Mouse (Mus musculus) stomach, embryonic 16.5 days (tissue): Measurements from ENCODE around the gene Lztr1. TPM values are rescaled to one million over a fixed set of nuclear protein-coding genes. Genes with fewer than 3 reads are reported as not detected.
"Not testable (repeated sequence)": the region's sequence is repeated elsewhere in the genome, so short reads cannot be mapped to it uniquely, and the experiment has no call there.

Experiments used
- ATAC-seq: fragments of 200-750 bp; cut with Nextera tagmentation; 2 replicates; pipeline ENCODE4 v1.8.0; 2017; ENCODE audit warnings: moderate number of reproducible peaks, moderate TSS enrichment; ENCODE audit not compliant: insufficient read depth, low FRiP score
- H3K27ac ChIP-seq: fragments of 300-500 bp; sonication (generic); 2 replicates; pipeline ENCODE4 v1.5.1; 2014; ENCODE audit warnings: low read length
- H3K27me3 ChIP-seq: fragments of 300-500 bp; sonication (generic); 2 replicates; pipeline ENCODE4 v1.6.1; 2014; ENCODE audit warnings: low read length, control low read depth, mixed read lengths; ENCODE audit not compliant: control insufficient read depth, insufficient read depth
- H3K36me3 ChIP-seq: fragments of 300-500 bp; sonication (generic); 2 replicates; pipeline ENCODE4 v1.6.1; 2014; ENCODE audit warnings: low read length; ENCODE audit not compliant: control insufficient read depth, insufficient read depth
- H3K4me1 ChIP-seq: fragments of 300-500 bp; sonication (generic); 2 replicates; pipeline ENCODE4 v1.6.1; 2014; ENCODE audit warnings: low read length, control low read depth, mixed read lengths; ENCODE audit not compliant: control insufficient read depth, insufficient read depth
- H3K4me2 ChIP-seq: fragments of 300-500 bp; sonication (generic); 2 replicates; pipeline ENCODE4 v1.6.1; 2014; ENCODE audit warnings: low read depth, low read length, mixed read lengths
- H3K4me3 ChIP-seq: fragments of 300-500 bp; sonication (generic); replicated peaks from 2 replicates; pipeline ENCODE4 v1.5.1; 2014; ENCODE audit warnings: mild to moderate bottlenecking, low read length
- H3K9ac ChIP-seq: fragments of 300-500 bp; sonication (generic); 2 replicates; pipeline ENCODE4 v1.6.1; 2014; ENCODE audit warnings: low read length
- H3K9me3 ChIP-seq: fragments of 300-500 bp; sonication (generic); replicated peaks from 2 replicates; pipeline ENCODE4 v1.6.1; 2016; ENCODE audit warnings: low read length, control low read depth; ENCODE audit not compliant: control insufficient read depth
- WGBS: fragments of 180-500 bp; shearing (Covaris S2); extraction: QIAGEN DNeasy Blood & Tissue Kit; methylation state at CpG from one replicate; pipeline ENCODE4 v1.1.7; 2014; 5-methylcytosine and 5-hydroxymethylcytosine counted together
- polyA plus RNA-seq: library from polyadenylated mRNA; unstranded; fragments of >200 nt; fragmentation: Nextera tagmentation; extraction: Ambion mirVana; gene quantifications from 2 replicates; pipeline ENCODE4 v1.2.1, GENCODE M21; 2015

Lztr1 gene
- polyA plus RNA-seq, 1 experiment from 2014 or later = 89.4 TPM

GRCm38 (mm10) chr16:17536584-17536983, 28.1 kb downstream of the Lztr1 start:
- Histone ChIP-seq H3K27ac (no peak overlapping the region), H3K4me3 (no peak overlapping the region), H3K36me3 (no peaks in the 10 kb centered on the region), H3K9ac (no peak overlapping the region), H3K27me3 (no peaks in the 10 kb centered on the region; the same call in 1 of the 2 replicates), H3K9me3 (no peaks in the 10 kb centered on the region), H3K4me1 (peaks cover 4% of the 10 kb centered on the region), H3K4me2 (no peak overlapping the region)
- WGBS = 86% methylated on average over 3 of the region's 3 CpGs
- ATAC-seq = no peak

- H3K27me3 ChIP-seq = no peaks in the 10 kb centered on the region; the same call in 1 of the 2 replicates
- no peak overlapping the region for H3K4me2 ChIP-seq
- H3K27ac ChIP-seq = no peak overlapping the region
- H3K36me3 ChIP-seq = no peaks in the 10 kb centered on the region
- no peaks in the 10 kb centered on the region for H3K4me1 ChIP-seq
- ATAC-seq = no peak
- no peak overlapping the region for H3K4me3 ChIP-seq
- H3K9me3 ChIP-seq = no peaks in the 10 kb centered on the region
- WGBS = 62% methylated on average over 2 of the region's 2 CpGs
- H3K9ac ChIP-seq = no peak overlapping the region
Measured at GRCm38 (mm10) chr16:17542632-17543031, 34.1 kb downstream of the Lztr1 start.

- H3K4me3 ChIP-seq = no peak overlapping the region
Measured at GRCm38 (mm10) chr16:17552837-17553236, 44.3 kb downstream of the Lztr1 start.

GRCm38 (mm10) chr16:17553910-17554685, 45.6 kb downstream of the Lztr1 start:
- H3K4me2 ChIP-seq = peak overlapping the region; percentile 45
- H3K9me3 ChIP-seq = no peaks in the 10 kb centered on the region
- peaks cover 19% of the 10 kb centered on the region for H3K4me1 ChIP-seq
- no peaks in the 10 kb centered on the region for H3K27me3 ChIP-seq
- peak overlapping the region; percentile 24; the same call in 1 of the 2 replicates for H3K4me3 ChIP-seq
- WGBS = 9% methylated on average over 18 of the region's 18 CpGs
- 0 out of 2 replicates have a peak overlapping the region, but pooled peaks have one; percentile 21 for H3K9ac ChIP-seq
- peak; percentile 92 for ATAC-seq
- no peaks in the 10 kb centered on the region for H3K36me3 ChIP-seq
- peak overlapping the region; percentile 9; the same call in 1 of the 2 replicates for H3K27ac ChIP-seq

More at GRCm38 (mm10) chr16:17552837-17553236, 44.3 kb downstream of the Lztr1 start:
- Histone ChIP-seq H3K36me3 (no peaks in the 10 kb centered on the region), H3K9me3 (no peaks in the 10 kb centered on the region), H3K4me1 (peaks cover 9% of the 10 kb centered on the region), H3K9ac (no peak overlapping the region), H3K27ac (no peak overlapping the region), H3K4me2 (no peak overlapping the region), H3K27me3 (no peaks in the 10 kb centered on the region)
- WGBS = 68% methylated on average over 7 of the region's 7 CpGs
- no peak for ATAC-seq

- H3K4me2 ChIP-seq = peak overlapping the region; percentile 45; the same call in 1 of the 2 replicates
- ATAC-seq, H3K27ac ChIP-seq, H3K9ac ChIP-seq, H3K9me3 ChIP-seq, H3K27me3 ChIP-seq, H3K4me3 ChIP-seq, H3K36me3 ChIP-seq: not testable (repeated sequence)
- H3K4me1 ChIP-seq = peaks cover 22% of the 10 kb centered on the region
- 26% methylated on average over 4 of the region's 4 CpGs for WGBS
Measured at GRCm38 (mm10) chr16:17554702-17555101, 46.2 kb downstream of the Lztr1 start.

GRCm38 (mm10) chr16:17556180-17556579, 47.7 kb downstream of the Lztr1 start:
- H3K9ac ChIP-seq = no peak overlapping the region
- no peak overlapping the region for H3K4me2 ChIP-seq
- H3K27me3 ChIP-seq = no peaks in the 10 kb centered on the region
- no peak overlapping the region for H3K27ac ChIP-seq
- no peak for ATAC-seq
- H3K9me3 ChIP-seq = no peaks in the 10 kb centered on the region
- H3K4me3 ChIP-seq = no peak overlapping the region
- peaks cover 22% of the 10 kb centered on the region for H3K4me1 ChIP-seq
- WGBS = 89% methylated on average over 4 of the region's 4 CpGs
- no peaks in the 10 kb centered on the region for H3K36me3 ChIP-seq

- ATAC-seq = no peak
- H3K4me2 ChIP-seq = no peak overlapping the region
- no peak overlapping the region for H3K27ac ChIP-seq
- WGBS = 45% methylated on average over 4 of the region's 4 CpGs
- no peak overlapping the region for H3K4me3 ChIP-seq
- no peaks in the 10 kb centered on the region for H3K36me3 ChIP-seq
- no peaks in the 10 kb centered on the region for H3K27me3 ChIP-seq
- peaks cover 26% of the 10 kb centered on the region for H3K4me1 ChIP-seq
- no peak overlapping the region for H3K9ac ChIP-seq
- H3K9me3 ChIP-seq = no peaks in the 10 kb centered on the region
Measured at GRCm38 (mm10) chr16:17556907-17557306, 48.4 kb downstream of the Lztr1 start.

GRCm38 (mm10) chr16:17557947-17558480, 49.5 kb downstream of the Lztr1 start:
- Histone ChIP-seq H3K36me3 (no peaks in the 10 kb centered on the region), H3K4me1 (peaks cover 26% of the 10 kb centered on the region), H3K9me3 (no peaks in the 10 kb centered on the region), H3K27me3 (no peaks in the 10 kb centered on the region), H3K27ac (no peak overlapping the region), H3K4me3 (no peak overlapping the region), H3K9ac (peak overlapping the region; percentile 15; the same call in 1 of the 2 replicates), H3K4me2 (peak overlapping the region; percentile 22; the same call in 1 of the 2 replicates)
- 1% methylated on average over 5 of the region's 5 CpGs for WGBS
- no peak for ATAC-seq

- Histone ChIP-seq H3K27me3 (no peaks in the 10 kb centered on the region), H3K9ac (peak overlapping the region; percentile 54), H3K4me2 (peak overlapping the region; percentile 22), H3K9me3 (no peaks in the 10 kb centered on the region), H3K4me1 (peaks cover 26% of the 10 kb centered on the region), H3K36me3 (no peaks in the 10 kb centered on the region), H3K27ac (no peak overlapping the region), H3K4me3 (peak overlapping the region; percentile 7; the same call in 1 of the 2 replicates)
- ATAC-seq = peak; percentile 1; the same call in 1 of the 2 replicates
- WGBS = 2% methylated on average over 5 of the region's 5 CpGs
Measured at GRCm38 (mm10) chr16:17558811-17559210, 50.3 kb downstream of the Lztr1 start.
